Mouse (Mus musculus): ENCODE measurements at regions not wholly inside any gene's neighbourhood (a gene's known extent, or its start where the extent isn't known, plus 50 kb on each side); places are given as distances from the start of the nearest gene placed in this dataset.
A peak's percentile ranks its signal among the peaks of the same experiment; 100 is the strongest.

DNA sequence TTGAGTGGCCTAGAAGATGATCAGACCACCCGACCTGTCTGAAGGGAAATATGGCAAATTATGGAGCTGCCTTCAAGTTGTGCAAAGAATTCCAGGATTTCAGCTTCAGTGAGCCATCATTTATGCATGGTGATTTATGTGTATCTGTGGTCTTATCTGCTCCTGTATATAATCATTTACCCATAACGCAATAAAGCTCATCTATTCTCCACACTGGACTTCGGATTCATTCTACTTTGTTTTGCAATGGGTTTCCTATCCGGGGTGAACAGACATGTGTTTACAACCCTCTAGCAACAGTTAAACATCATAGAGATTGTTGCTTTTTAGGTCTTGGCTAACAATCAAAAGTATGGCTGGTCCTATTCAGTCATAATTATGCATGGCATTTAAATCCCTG is 145.1 kb downstream of the Pcdh10 start:
- ATAC-seq (replicated peaks): no peak
- Histone ChIP-seq H3K4me1 (no peaks in the 10 kb centered on the region), H3K36me3 (no peaks in the 10 kb centered on the region), H3K4me3 (no peak overlapping the region), H3K27me3 (no peaks in the 10 kb centered on the region), H3K9me3 (no peaks in the 10 kb centered on the region), H3K27ac (replicated peaks) (no peak overlapping the region), H3K9ac (replicated peaks) (no peak overlapping the region), H3K4me2 (replicated peaks) (no peak overlapping the region)
- WGBS: 84% methylated on average over 4 of the region's 4 CpGs

DNA sequence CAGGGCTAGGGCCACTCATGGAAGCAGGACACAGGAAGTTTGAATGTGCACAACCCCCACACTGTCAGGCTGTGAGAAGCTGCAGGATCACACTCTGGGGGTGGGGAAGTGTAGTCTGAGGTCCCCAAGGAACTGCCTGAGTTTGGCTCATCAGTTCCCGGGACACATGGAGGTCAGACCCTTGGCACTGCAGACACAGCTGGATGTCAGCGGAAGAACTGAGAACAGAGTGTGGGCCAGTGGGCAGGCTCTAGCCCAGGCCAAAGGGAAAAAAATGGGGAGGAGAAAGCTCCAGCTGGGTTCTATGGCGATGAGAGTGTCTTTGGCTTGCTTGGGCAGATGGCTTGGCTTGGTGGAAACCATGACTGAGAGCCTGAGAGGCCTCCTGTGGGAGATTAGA is 168.9 kb downstream of the Pcdh10 start:
- ATAC-seq (replicated peaks): no peak
- H3K36me3 ChIP-seq: no peaks in the 10 kb centered on the region
- no peak overlapping the region for H3K4me2 ChIP-seq (replicated peaks)
- H3K9me3 ChIP-seq: no peaks in the 10 kb centered on the region
- no peak overlapping the region for H3K27ac ChIP-seq (replicated peaks)
- no peaks in the 10 kb centered on the region for H3K27me3 ChIP-seq
- WGBS: 92% methylated on average over 3 of the region's 3 CpGs
- no peak overlapping the region for H3K9ac ChIP-seq (replicated peaks)
- H3K4me3 ChIP-seq: no peak overlapping the region
- H3K4me1 ChIP-seq: no peaks in the 10 kb centered on the region

DNA sequence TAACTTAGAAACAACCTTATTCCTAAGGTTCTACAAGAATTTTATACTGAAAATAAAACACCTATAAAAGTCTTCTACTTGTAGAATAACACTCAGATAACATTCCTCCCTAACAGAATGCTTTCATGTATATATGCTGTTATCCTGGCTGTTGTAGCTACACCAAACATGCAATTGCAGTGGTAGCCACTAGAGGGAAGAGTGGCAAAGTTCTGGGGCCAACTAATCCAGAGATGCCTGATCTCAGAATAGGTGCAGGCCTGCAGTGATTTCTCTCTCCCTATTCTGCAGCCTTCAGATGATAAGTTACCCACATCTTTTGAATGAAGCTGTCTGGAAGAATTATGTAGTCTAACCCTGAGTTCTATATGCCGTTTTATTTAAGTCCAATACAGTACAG is 177.5 kb downstream of the Pcdh10 start:
- no peak overlapping the region for H3K4me2 ChIP-seq (replicated peaks)
- no peaks in the 10 kb centered on the region for H3K27me3 ChIP-seq
- no peaks in the 10 kb centered on the region for H3K4me1 ChIP-seq
- 38% methylated on average over 1 of the region's 1 CpGs for WGBS
- H3K4me3 ChIP-seq: no peak overlapping the region
- H3K36me3 ChIP-seq: no peaks in the 10 kb centered on the region
- peak; percentile 76 for ATAC-seq (replicated peaks)
- H3K27ac ChIP-seq (replicated peaks): no peak overlapping the region
- H3K9me3 ChIP-seq: no peaks in the 10 kb centered on the region
- no peak overlapping the region for H3K9ac ChIP-seq (replicated peaks)

DNA sequence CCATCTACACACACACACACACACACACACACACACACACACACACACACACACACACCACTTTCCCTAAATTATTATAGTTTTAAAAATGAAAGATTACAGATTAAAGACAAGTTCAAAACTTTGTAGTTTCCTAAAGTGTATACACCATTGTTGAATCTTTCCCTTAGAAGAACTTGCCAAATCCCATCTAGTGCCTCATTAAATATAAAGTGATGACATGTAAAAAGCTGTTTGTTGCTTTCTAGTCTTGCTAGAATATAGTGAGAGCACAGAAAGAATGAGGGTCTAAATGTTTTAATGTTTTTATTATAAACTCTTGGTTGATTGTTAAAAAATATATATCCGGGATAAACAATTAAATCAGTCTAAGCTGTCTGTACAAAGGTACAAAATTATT is 194.8 kb downstream of the Pcdh10 start:
- ATAC-seq (replicated peaks): no peak
- WGBS: 89% methylated on average over 1 of the region's 1 CpGs
- Histone ChIP-seq H3K27me3 (no peaks in the 10 kb centered on the region), H3K4me3 (no peak overlapping the region), H3K9ac (replicated peaks) (no peak overlapping the region), H3K4me2 (replicated peaks) (no peak overlapping the region), H3K9me3 (no peaks in the 10 kb centered on the region), H3K27ac (replicated peaks) (no peak overlapping the region), H3K36me3 (no peaks in the 10 kb centered on the region), H3K4me1 (no peaks in the 10 kb centered on the region)

DNA sequence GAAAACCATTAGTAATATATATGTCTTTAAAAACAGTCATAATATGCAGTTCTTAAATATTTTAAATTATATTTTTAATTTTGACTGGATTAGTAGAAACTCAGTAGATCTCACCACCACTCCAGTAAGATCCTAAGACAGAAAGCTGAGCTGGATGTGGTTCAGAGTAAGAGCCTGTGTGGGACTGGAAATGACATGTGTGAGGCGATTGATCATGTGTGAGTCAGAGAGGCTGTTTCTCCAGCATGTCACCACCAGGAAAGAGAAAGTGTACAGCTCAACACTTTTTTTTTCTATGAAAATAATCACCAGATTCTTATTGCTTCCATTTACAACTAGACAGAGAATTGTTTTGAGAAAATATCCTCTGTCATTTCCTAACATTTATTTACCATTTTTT is 198.8 kb downstream of the Pcdh10 start:
- no peaks in the 10 kb centered on the region for H3K36me3 ChIP-seq
- no peak overlapping the region for H3K4me2 ChIP-seq (replicated peaks)
- no peak overlapping the region for H3K9ac ChIP-seq (replicated peaks)
- no peaks in the 10 kb centered on the region for H3K9me3 ChIP-seq
- no peak for ATAC-seq (replicated peaks)
- no peak overlapping the region for H3K27ac ChIP-seq (replicated peaks)
- H3K27me3 ChIP-seq: no peaks in the 10 kb centered on the region
- no peaks in the 10 kb centered on the region for H3K4me1 ChIP-seq
- no peak overlapping the region for H3K4me3 ChIP-seq
- 95% methylated on average over 1 of the region's 1 CpGs for WGBS

DNA sequence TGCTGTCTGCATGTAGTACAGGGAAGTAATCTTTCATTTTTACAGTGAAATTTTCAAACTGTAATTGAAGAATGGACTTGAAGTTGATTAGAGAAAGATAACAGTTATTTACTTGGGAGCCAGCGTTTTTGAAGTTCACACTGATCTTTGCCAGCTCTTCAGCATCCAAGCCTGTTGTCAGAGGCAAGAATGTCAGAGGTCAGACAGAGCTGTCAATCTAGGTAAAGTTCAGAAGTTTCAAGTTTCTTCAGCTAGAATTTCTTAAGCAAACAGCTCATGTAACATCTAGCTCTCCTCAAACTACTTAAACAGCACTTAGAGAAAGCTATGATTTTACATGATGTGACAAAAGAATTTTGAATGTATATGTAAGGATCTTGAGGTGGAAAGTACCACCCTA is 215.4 kb downstream of the Pcdh10 start:
- H3K9ac ChIP-seq (replicated peaks): no peak overlapping the region
- H3K4me2 ChIP-seq (replicated peaks): no peak overlapping the region
- no peaks in the 10 kb centered on the region for H3K9me3 ChIP-seq
- H3K36me3 ChIP-seq: no peaks in the 10 kb centered on the region
- ATAC-seq (replicated peaks): no peak
- 70% methylated on average over 1 of the region's 1 CpGs for WGBS
- H3K4me1 ChIP-seq: no peaks in the 10 kb centered on the region
- H3K27ac ChIP-seq (replicated peaks): no peak overlapping the region
- H3K27me3 ChIP-seq: no peaks in the 10 kb centered on the region
- no peak overlapping the region for H3K4me3 ChIP-seq

DNA sequence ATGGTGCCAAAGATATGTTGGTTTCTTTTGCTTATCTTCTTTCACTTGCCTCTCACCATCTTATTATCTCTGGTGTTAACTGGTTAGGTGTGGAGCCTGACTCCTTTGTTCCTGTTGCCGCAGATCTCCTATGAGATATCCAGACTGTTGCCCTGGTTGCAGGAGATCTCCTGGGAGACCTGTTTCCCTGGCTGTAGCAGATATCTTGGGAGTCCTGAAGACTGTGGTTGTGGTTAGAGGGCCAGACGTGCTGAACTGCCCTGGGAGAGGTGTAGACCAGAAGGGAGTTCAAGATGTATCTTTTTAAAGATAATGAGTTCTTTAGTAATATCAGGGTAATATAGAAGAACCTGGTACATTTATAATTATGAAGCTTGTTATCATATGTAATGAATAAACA is 224.1 kb downstream of the Pcdh10 start:
- H3K4me3 ChIP-seq: no peak overlapping the region
- H3K27me3 ChIP-seq: no peaks in the 10 kb centered on the region
- H3K36me3 ChIP-seq: no peaks in the 10 kb centered on the region
- H3K9me3 ChIP-seq: no peaks in the 10 kb centered on the region
- H3K4me1 ChIP-seq: no peaks in the 10 kb centered on the region
- H3K4me2 ChIP-seq (replicated peaks): no peak overlapping the region
- ATAC-seq (replicated peaks): no peak
- no peak overlapping the region for H3K9ac ChIP-seq (replicated peaks)
- WGBS: 79% methylated on average over 2 of the region's 2 CpGs
- H3K27ac ChIP-seq (replicated peaks): no peak overlapping the region

DNA sequence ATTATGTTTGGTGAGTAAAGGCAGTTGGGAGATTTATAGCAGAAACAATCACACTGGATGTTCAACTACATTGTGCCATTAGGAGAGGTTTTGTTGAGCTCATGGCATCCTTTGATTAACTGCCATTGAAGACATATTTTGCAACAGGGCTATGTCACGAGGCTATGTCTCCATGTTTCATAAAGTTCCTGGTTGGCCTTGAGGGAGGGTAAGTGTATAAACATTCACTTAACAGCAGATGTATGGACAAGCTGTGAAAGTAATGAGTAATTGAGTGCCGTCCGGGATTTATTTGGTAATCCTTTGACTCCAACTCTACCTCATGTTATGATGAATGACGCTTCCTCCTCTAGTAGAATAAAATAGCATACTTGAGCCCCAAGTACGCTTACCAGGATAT is 225.0 kb downstream of the Pcdh10 start:
- 81% methylated on average over 5 of the region's 5 CpGs for WGBS
- Histone ChIP-seq H3K9ac (replicated peaks) (no peak overlapping the region), H3K4me1 (no peaks in the 10 kb centered on the region), H3K27ac (replicated peaks) (no peak overlapping the region), H3K27me3 (no peaks in the 10 kb centered on the region), H3K9me3 (no peaks in the 10 kb centered on the region), H3K36me3 (no peaks in the 10 kb centered on the region), H3K4me3 (no peak overlapping the region), H3K4me2 (replicated peaks) (no peak overlapping the region)
- no peak for ATAC-seq (replicated peaks)

DNA sequence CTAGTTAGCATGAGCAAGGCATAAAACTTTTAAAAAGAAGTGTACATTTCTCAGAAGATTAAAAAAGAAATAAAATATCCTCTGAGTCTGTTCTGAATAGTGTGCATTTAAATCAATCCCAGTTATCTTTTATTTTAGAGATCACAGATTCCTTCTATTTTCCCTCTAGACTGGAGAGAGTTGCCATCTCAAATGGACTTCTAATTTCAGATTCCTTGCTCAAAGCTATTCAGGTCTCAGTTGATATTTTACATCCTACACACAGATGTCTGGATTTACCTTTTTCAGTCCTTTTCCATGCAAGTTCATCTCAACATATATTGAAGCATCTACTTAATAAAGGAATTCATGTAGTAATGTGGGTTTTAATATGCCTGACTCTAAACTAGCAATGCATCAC is 242.5 kb downstream of the Pcdh10 start:
- Histone ChIP-seq H3K9me3 (no peaks in the 10 kb centered on the region), H3K4me2 (replicated peaks) (no peak overlapping the region), H3K27ac (replicated peaks) (no peak overlapping the region), H3K27me3 (no peaks in the 10 kb centered on the region), H3K36me3 (no peaks in the 10 kb centered on the region), H3K4me3 (no peak overlapping the region), H3K4me1 (no peaks in the 10 kb centered on the region), H3K9ac (replicated peaks) (no peak overlapping the region)
- no peak for ATAC-seq (replicated peaks)

DNA sequence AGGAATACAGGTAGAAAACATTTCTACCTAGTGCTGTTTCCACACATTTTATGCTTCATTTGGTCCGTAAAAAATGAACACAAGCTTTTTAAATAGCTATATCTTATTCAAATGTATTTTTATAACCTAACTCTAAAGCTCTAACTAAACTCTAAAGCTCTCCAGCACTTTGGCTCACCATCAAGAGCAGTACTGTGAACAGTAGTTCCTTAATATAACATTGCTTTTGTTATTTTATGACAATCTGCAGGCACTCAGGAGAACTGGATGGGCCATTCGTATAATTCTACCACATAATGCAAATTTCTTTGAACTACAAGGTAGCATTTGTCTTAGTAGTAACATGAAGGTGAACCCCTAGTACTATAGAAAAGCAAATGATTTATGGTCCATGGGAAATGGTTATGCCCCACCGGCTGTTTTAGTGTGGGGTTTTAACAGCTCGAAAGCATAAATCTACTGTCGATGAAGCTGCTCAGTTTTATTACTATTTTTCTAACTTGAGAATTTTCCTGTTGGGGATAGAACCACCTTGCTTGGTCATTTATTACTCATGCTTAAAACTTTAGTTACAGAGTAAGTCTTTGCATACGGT is 267.8 kb downstream of the Pcdh10 start:
- 91% methylated on average over 6 of the region's 6 CpGs for WGBS
- Histone ChIP-seq H3K4me2 (replicated peaks) (no peak overlapping the region), H3K36me3 (no peaks in the 10 kb centered on the region), H3K27ac (replicated peaks) (no peak overlapping the region), H3K27me3 (no peaks in the 10 kb centered on the region), H3K4me3 (no peak overlapping the region), H3K4me1 (no peaks in the 10 kb centered on the region), H3K9me3 (no peaks in the 10 kb centered on the region), H3K9ac (replicated peaks) (no peak overlapping the region)
- no peak for ATAC-seq (replicated peaks)

DNA sequence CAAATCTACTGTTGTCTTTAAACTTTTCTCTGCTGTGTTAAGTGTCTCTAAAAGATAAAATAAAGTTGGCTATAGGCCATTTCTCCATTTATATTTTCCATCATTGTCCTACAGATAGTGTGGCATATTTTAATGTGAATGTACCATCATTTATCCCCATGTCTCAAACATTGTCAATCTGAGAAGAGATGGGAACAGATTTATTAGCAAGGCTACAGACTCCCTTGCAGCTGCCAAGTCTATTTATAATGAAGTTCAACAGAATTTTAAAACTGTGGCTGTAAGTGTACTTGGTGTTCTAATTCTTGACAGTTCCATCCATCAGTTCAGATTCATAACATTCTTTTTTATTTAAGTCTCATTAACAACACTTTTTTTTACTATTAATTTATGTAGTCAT is 271.2 kb downstream of the Pcdh10 start:
- no peak overlapping the region for H3K4me2 ChIP-seq (replicated peaks)
- H3K36me3 ChIP-seq: no peaks in the 10 kb centered on the region
- no peak overlapping the region for H3K27ac ChIP-seq (replicated peaks)
- no peak for ATAC-seq (replicated peaks)
- H3K9me3 ChIP-seq: no peaks in the 10 kb centered on the region
- no peak overlapping the region for H3K4me3 ChIP-seq
- H3K4me1 ChIP-seq: no peaks in the 10 kb centered on the region
- no peaks in the 10 kb centered on the region for H3K27me3 ChIP-seq
- no peak overlapping the region for H3K9ac ChIP-seq (replicated peaks)

DNA sequence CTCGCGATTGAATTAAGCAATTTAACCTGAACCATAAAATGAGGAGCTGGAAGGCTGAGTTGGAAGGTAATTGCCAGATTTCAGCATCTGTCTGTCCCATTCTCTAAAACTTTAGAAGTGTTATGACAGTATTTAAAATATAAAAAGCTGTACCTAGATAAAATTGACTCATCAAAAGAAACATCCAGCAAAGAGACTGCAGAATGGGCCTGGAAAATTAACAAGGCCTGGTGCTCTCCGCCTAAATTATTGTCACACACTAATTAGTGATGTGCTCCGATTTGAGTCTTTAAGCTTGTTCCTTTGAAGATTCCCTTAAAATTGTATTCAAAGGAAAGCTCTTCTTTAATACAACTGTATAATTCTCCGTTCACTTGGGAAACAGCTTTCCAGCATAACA is 278.8 kb downstream of the Pcdh10 start:
- no peaks in the 10 kb centered on the region for H3K9me3 ChIP-seq
- H3K4me1 ChIP-seq: no peaks in the 10 kb centered on the region
- no peak for ATAC-seq (replicated peaks)
- WGBS: 37% methylated on average over 5 of the region's 5 CpGs
- H3K27ac ChIP-seq (replicated peaks): no peak overlapping the region
- H3K9ac ChIP-seq (replicated peaks): no peak overlapping the region
- H3K27me3 ChIP-seq: no peaks in the 10 kb centered on the region
- no peaks in the 10 kb centered on the region for H3K36me3 ChIP-seq
- H3K4me2 ChIP-seq (replicated peaks): no peak overlapping the region
- H3K4me3 ChIP-seq: no peak overlapping the region

DNA sequence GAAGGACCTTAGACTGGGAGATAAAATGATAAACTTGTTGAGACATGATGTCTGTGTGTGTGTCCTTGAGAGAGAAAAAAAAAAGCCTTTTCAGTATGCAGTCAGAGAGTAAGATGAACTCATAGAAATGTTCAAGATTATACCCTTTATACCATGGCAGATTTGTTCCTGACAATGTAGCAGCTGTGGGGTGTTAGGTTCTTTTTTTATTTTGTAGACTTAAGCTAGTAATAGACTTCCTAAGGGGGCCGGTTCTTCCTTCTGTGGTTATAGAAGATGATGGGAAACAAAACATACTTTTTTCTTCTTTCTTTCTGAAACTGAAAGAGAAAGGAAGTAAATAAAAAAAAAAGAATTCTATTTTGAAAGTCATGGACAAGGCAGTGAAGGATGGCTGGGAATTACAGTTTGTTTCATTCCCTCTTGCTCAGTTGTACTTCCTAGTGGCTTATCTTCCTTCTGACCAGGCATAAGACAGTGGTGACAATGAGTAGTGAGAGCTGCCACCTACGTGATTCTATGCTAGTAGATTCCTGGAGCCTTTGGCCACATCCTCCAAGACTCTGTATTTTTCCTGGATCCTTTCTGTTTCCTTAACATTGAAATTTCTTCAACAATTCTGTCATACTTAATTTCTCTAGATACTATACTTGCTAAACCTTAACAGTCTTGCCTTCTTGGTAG is 280.0 kb downstream of the Pcdh10 start:
- Histone ChIP-seq H3K36me3 (no peaks in the 10 kb centered on the region), H3K4me3 (no peak overlapping the region), H3K4me2 (replicated peaks) (no peak overlapping the region), H3K9me3 (no peaks in the 10 kb centered on the region), H3K27ac (replicated peaks) (no peak overlapping the region), H3K4me1 (no peaks in the 10 kb centered on the region), H3K27me3 (no peaks in the 10 kb centered on the region), H3K9ac (replicated peaks) (no peak overlapping the region)
- no peak for ATAC-seq (replicated peaks)
- 74% methylated on average over 2 of the region's 2 CpGs for WGBS

Data from forebrain, embryonic 15.5 days (tissue).